Mouse (Mus musculus) myocyte (in vitro differentiated cells): Measurements from ENCODE around the gene Gm5129.
"Not testable (repeated sequence)": the region's sequence is repeated elsewhere in the genome, so short reads cannot be mapped to it uniquely, and the experiment has no call there.

Experiments used
- MYOD1 ChIP-seq, 3 experiments: IDR thresholded peaks; one replicate each; pipeline ENCODE4 v1.6.1; 2011; ENCODE audit warnings: control low read depth in 2 of 3, low read depth in 2 of 3, mild to moderate bottlenecking in 2 of 3, moderate library complexity in 1 of 3; ENCODE audit not compliant: insufficient read length in 2 of 3, control insufficient read depth in 1 of 3
- POLR2A ChIP-seq: IDR thresholded peaks from one replicate; pipeline ENCODE4 v1.6.1; 2011; ENCODE audit warnings: low read depth, mild to moderate bottlenecking, control low read depth, moderate library complexity; ENCODE audit not compliant: insufficient read length
- POLR2AphosphoS2 ChIP-seq: IDR thresholded peaks from one replicate; pipeline ENCODE4 v1.6.1; 2011; ENCODE audit warnings: low read depth, control low read depth; ENCODE audit not compliant: insufficient read length

DNA sequence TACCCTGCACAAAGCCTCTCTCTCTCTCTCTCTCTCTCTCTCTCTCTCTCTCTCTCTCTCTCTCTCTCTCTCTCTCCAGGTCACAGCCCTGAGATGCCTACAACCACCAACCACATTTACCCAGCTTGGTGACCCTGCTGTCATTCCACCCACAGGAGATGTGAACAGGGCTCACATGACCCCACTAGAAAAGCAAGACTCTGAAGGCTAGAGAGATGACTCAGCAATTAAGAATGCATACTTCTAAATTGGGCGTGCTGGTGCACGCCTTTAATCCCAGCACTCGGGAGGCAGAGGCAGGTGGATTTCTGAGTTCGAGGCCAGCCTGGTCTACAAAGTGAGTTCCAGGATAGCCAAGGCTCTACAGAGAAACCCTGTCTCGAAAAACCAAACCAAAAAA, 9.7 kb downstream of the Gm5129 start:
- not testable (repeated sequence) for TF ChIP-seq MYOD1 (IDR thresholded peaks at IDR 0.05; ENCODE audit: control insufficient read depth in 1 of 3, insufficient read length in 2 of 3, low read depth in 2 of 3); POLR2A; POLR2AphosphoS2
